Mouse (Mus musculus): ENCODE data around the gene Adamts17.

GRCm38 (mm10) chr7:67026114-67027070, 186.9 kb downstream of the Adamts17 start:
- TF ChIP-seq POLR2A (IDR thresholded peaks at IDR 0.05; ENCODE audit: control insufficient read depth, low read depth, low read length) (no peak), CTCF (IDR thresholded peaks at IDR 0.05; ENCODE audit: control insufficient read depth, insufficient read depth, insufficient replicate concordance, low read depth, low read length) (no peak)
